Mouse (Mus musculus) cerebellum, adult 2 months (tissue): Measurements from ENCODE around the gene Pla2g16.

ENCODE experiments used
- CTCF ChIP-seq: fragments of 200-500 bp; IDR thresholded peaks from 2 replicates; pipeline ENCODE4 v1.5.1; 2011; ENCODE audit warnings: low read depth, mild to moderate bottlenecking, control low read depth, low read length, moderate library complexity, borderline replicate concordance; ENCODE audit not compliant: insufficient read depth
- POLR2A ChIP-seq: fragments of 200-500 bp; IDR thresholded peaks from 2 replicates; pipeline ENCODE4 v1.6.1; 2011; ENCODE audit warnings: low read length, control low read depth, borderline replicate concordance; ENCODE audit not compliant: insufficient read depth

- TF ChIP-seq POLR2A: no peak
- TF ChIP-seq CTCF: no peak
Measured at GRCm38 (mm10) chr19:7516437-7516836, 40.8 kb upstream of the Pla2g16 start.
